Mouse (Mus musculus): ENCODE measurements around the gene Dnajc30.

The Dnajc30 gene

DNA sequence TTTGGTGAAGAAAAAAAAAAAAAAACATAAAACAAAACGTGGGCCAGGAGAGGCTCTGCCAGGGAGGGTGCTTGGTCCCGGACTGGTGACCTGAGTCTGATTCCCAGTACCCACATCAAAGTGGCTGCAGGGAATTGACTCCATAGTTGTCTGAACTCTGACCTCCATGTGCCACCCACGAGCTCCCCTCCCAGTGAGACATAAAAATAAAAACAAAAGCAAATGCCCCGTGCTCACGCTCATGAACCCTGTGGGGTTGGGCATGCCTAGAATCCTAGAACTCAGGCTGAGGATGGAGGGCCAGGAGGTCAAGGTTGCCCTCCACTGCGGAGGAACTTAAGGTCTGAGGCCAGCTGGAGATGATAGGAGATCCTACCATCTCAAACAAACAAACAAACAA is 45.0 kb downstream of the Dnajc30 start:
- no peak for DNase-seq (ENCODE audit: low read depth, low spot score)

DNA sequence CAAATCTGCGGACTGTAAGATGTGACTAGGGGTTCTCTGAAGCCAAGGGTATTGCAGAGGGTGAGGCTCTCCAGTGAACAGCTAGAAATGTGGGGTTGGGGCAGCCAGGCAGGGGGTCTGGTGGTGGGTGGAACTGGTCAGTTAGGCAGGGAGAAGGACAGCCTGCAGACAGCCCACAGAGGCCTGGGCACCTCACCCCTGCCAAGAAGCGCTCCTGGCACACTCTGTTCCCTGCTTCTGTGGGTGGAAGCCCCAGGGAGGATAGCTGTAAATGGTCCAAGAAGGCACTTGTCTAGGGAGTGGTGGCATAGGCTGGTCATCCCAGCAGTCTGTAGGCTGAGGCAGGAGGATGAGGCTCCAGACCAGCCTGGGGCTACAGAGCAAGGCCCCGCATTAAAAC is 45.4 kb downstream of the Dnajc30 start:
- no peak for DNase-seq (ENCODE audit: low read depth, low spot score)

DNA sequence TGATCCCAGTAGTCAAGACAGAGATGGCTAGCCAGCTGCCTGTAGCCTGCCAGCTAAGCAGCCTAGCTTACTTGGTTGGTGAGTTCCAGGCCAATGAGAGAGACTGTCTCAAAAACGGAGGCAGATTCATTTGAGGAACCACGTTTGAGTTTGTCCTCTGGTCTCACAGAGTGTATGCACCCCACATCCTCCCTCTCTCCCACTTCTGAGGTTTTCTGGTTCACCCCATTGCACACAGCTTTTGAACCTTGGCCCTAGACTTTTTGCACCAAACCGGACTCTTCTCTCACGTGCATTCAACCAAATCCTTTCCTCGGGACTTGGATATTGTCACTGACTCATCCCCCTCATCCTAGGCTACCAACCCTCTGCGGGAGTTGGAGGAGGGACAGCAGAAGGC is 46.0 kb downstream of the Dnajc30 start:
- no peak for DNase-seq (ENCODE audit: low read depth, low spot score)

DNA sequence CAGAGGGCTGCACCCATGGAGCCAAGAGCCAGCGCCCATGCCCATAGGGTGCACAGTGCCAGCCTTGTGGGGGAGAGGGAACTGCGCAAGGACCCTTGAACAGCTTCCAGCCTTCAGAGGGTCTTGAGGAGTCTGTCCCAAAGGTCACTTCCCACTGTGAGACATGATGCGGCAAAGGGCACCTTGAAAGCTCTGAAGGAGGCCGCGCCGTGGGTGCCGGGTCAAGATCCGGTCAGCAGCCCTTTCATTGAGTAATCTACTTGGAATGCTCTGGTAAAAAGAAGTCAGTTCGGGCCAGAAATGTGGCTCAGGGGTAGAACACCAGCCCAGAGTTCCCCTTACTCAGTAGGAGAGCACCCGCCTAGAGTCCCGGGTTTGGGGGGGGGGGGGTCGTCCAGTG is 49.8 kb downstream of the Dnajc30 start:
- no peak for DNase-seq (ENCODE audit: low read depth, low spot score)

DNA sequence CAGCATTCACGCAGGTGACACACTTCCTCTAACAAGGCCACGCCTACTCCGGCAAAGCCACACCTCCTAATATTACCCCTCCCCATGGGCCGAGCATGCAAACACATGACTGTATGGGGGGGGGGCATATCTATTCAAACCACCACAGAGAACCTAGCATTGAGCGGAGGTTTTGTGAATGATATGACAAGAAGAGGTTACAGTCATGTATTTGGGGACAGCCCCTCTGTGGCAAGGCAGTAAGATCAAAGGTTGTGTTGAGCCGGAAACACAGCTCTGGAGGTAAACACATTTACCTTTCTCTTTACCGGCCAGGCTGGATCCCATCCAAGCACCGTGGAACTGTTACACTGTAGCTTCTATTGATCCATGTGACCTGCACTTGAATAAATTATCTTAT is 51.2 kb downstream of the Dnajc30 start:
- no peak for DNase-seq (ENCODE audit: low read depth, low spot score)
